In the genomic region with DNA sequence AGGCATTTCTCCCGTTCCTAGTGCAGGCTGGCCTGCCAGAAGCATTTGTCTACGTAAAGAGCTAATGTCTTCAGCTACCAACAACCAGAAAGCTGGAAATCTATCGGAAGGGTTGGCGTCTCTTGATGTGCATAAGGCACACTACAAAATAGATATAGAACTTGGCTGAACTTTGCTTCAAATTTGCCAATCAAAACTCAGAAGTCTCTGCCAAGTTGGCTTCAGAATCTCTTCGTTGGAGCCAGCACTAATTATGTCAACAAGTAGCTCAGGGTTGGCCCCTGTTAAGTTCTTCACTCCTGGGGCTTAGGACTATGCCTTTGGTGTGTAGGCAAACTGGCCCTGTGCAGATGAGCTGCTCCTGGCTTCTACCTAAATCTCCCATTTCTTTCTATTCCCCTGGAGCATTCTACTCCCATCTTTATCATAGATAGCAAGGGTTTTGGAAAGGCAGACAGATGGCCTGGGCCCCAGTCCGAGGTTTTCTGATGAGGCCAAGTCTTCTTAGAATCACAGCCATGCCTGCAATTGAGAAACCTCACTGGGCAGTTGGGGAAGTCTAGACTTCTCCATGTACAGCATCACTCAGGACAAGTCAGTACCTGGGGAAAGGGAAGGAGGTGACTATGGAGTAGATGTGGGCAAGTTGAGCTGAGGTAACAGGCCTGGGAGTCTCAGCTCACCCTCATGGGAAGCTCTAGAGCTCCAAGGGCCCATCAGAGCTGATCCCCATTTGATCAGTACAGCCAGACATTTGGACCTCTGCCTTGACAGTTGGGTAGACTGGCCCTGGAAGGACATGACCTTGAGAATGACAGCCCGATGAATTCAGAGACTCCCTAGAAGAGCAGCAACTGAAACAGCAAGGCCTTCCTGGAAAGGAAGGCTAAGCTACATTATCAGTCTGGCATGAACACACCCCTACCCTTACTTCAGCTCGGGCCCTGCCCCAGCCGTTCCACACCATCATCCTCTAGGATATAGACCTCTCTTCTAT, we compare ENCODE assay signal across 9 mouse cellular contexts.
DNase-seq lines count a peak whose midpoint lies in the region; ATAC-seq and TF ChIP-seq lines count a peak whose summit lies in the region.
"Had no signal": no experiment of that assay in that cellular context is flagged by ENCODE, and none has a peak within 500 bp of the region (broad histone marks: within the 10 kb centered on the region; RNA-seq: fewer than 3 reads in every experiment).

No protein-coding gene starts in this region.

- H3K27ac ChIP-seq in liver, adult 2 months (replicated peaks; ENCODE audit: insufficient read depth, low read depth, low read length), result no peak overlapping the region
- no peak overlapping the region for H3K27ac ChIP-seq in liver, postnatal 0 days (ENCODE audit: low read depth)
- H3K27ac ChIP-seq in stomach, embryonic 14.5 days (ENCODE audit: low read length), result peak overlapping the region; percentile 61; the same call in 1 of the 2 replicates
- no peak overlapping the region for H3K27ac ChIP-seq in left cerebral cortex, adult 2 months
- H3K27ac ChIP-seq: neural tube, embryonic 13.5 days had no signal

- no peaks in the 10 kb centered on the region for H3K9me3 ChIP-seq in liver, postnatal 0 days (ENCODE audit: low read length)
- no peaks in the 10 kb centered on the region for H3K9me3 ChIP-seq in stomach, embryonic 14.5 days (ENCODE audit: control insufficient read depth, low read depth, low read length)
- H3K9me3 ChIP-seq: neural tube, embryonic 13.5 days had no signal

- WGBS in liver, adult 2 months, result 43% methylated on average over 9 of the region's 9 CpGs
- WGBS in liver, postnatal 0 days (ENCODE audit: insufficient replicate concordance), result 74% methylated on average over 9 of the region's 9 CpGs
- WGBS in stomach, embryonic 14.5 days, result 81% methylated on average over 9 of the region's 9 CpGs

- peak; percentile 26; the same call in 1 of the 2 replicates for ATAC-seq in cerebellum, adult (ENCODE audit: insufficient number of reproducible peaks, low FRiP score, low TSS enrichment)
- ATAC-seq in liver, postnatal 0 days, result no peak
- no peak for ATAC-seq in stomach, embryonic 14.5 days (ENCODE audit: insufficient number of reproducible peaks, insufficient read depth, low FRiP score, low read depth)

- no peak overlapping the region for H3K4me2 ChIP-seq in liver, postnatal 0 days (ENCODE audit: low read depth, low read length)
- no peak overlapping the region for H3K4me2 ChIP-seq in stomach, embryonic 14.5 days (replicated peaks; ENCODE audit: low read depth, low read length)
- H3K4me2 ChIP-seq: neural tube, embryonic 13.5 days had no signal

- no peak overlapping the region for H3K4me3 ChIP-seq in liver, adult 2 months (ENCODE audit: insufficient read depth, low read depth, low read length)
- no peak overlapping the region for H3K4me3 ChIP-seq in liver, postnatal 0 days (ENCODE audit: low read depth, low read length)
- H3K4me3 ChIP-seq in stomach, embryonic 14.5 days (ENCODE audit: low read depth, low read length), result no peak overlapping the region
- H3K4me3 ChIP-seq in left cerebral cortex, adult 2 months, result no peak overlapping the region
- H3K4me3 ChIP-seq: neural tube, embryonic 13.5 days had no signal

- no peak for TF ChIP-seq CTCF in liver, adult 2 months (IDR thresholded peaks at IDR 0.05; ENCODE audit: low read depth, low read length)
- no peak for TF ChIP-seq CTCF in liver, postnatal 0 days (IDR thresholded peaks at IDR 0.05; ENCODE audit: low read depth)
- no peak for TF ChIP-seq CTCF in left cerebral cortex, adult 2 months (IDR thresholded peaks at IDR 0.05)

- H3K36me3 ChIP-seq in liver, adult 2 months (ENCODE audit: control insufficient read depth, insufficient read depth, low read length), result no peaks in the 10 kb centered on the region
- no peaks in the 10 kb centered on the region for H3K36me3 ChIP-seq in liver, postnatal 0 days (replicated peaks; ENCODE audit: insufficient read depth, low read length)
- H3K36me3 ChIP-seq in stomach, embryonic 14.5 days (ENCODE audit: control insufficient read depth, insufficient read depth, low read length), result no peaks in the 10 kb centered on the region
- H3K36me3 ChIP-seq: neural tube, embryonic 13.5 days had no signal

- no peak for TF ChIP-seq POLR2A in liver, adult 2 months (IDR thresholded peaks at IDR 0.05; ENCODE audit: extremely low read depth, insufficient read depth, low read length)

- no peak overlapping the region for H3K9ac ChIP-seq in liver, adult 2 months (ENCODE audit: low read depth, low read length)
- H3K9ac ChIP-seq in liver, postnatal 0 days (replicated peaks), result no peak overlapping the region
- no peak overlapping the region for H3K9ac ChIP-seq in stomach, embryonic 14.5 days (replicated peaks; ENCODE audit: low read depth, low read length)
- H3K9ac ChIP-seq: neural tube, embryonic 13.5 days had no signal

- TF ChIP-seq EP300 in liver, postnatal 0 days (IDR thresholded peaks at IDR 0.05; ENCODE audit: low read depth), result no peak

- H3K79me2 ChIP-seq in liver, adult 2 months (ENCODE audit: control insufficient read depth, insufficient read depth, low read length), result no peaks in the 10 kb centered on the region

- no peaks in the 10 kb centered on the region for H3K27me3 ChIP-seq in liver, adult 2 months (ENCODE audit: control insufficient read depth, insufficient read depth, low read length)
- no peaks in the 10 kb centered on the region for H3K27me3 ChIP-seq in liver, postnatal 0 days (ENCODE audit: insufficient read depth, low read length)
- no peaks in the 10 kb centered on the region for H3K27me3 ChIP-seq in stomach, embryonic 14.5 days (ENCODE audit: control insufficient read depth, insufficient read depth, low read length)
- H3K27me3 ChIP-seq: neural tube, embryonic 13.5 days had no signal

- intact Hi-C loops in left cerebral cortex, adult 2 months (cut with DNase I), result no loop called here

- peaks cover 4% of the 10 kb centered on the region for H3K4me1 ChIP-seq in liver, adult 2 months (ENCODE audit: control insufficient read depth, insufficient read depth, low read length)
- H3K4me1 ChIP-seq in liver, postnatal 0 days (ENCODE audit: insufficient read depth), result no peaks in the 10 kb centered on the region
- peaks cover 10% of the 10 kb centered on the region; the same call in 1 of the 2 replicates for H3K4me1 ChIP-seq in stomach, embryonic 14.5 days (ENCODE audit: control insufficient read depth, insufficient read depth, low read length)

- DNase-seq in cerebellum, postnatal 4 days (ENCODE audit: low spot score in 2 of 2), result no peak
- peak; percentile 86 for DNase-seq in liver, adult 2 months (ENCODE audit: extremely low read depth, low read depth, low spot score)
- DNase-seq in liver, postnatal 0 days, result no peak
- peak; percentile 66 for DNase-seq in cerebellum, postnatal 10 days
- no peak for DNase-seq in left cerebral cortex, adult 2 months (ENCODE audit: extremely low spot score in 1 of 2, low spot score in 2 of 2)
- DNase-seq in kidney, postnatal 10 days, result no peak

Comparison
In these comparisons a context has a peak if more than half of its experiments do, and no peak if none do; other contexts are left out.
1. DNase-seq: peak in liver, adult 2 months (single experiment) and cerebellum, postnatal 10 days (2 of 2); none in cerebellum, postnatal 4 days (0 of 2), liver, postnatal 0 days (single experiment), left cerebral cortex, adult 2 months (0 of 2) and kidney, postnatal 10 days (single experiment).